Mouse (Mus musculus) hindbrain, embryonic 16.5 days (tissue): ENCODE results near the gene Dld. TPM values are rescaled to one million over a fixed set of nuclear protein-coding genes. Genes with fewer than 3 reads are reported as not detected.

ENCODE experiments used
- ATAC-seq: fragments of 200-750 bp; cut with Nextera tagmentation; 2 replicates; pipeline ENCODE4 v1.8.0; 2017; ENCODE audit warnings: moderate TSS enrichment, moderate library complexity
- H3K27ac ChIP-seq: fragments of 300-500 bp; sonication (generic); 2 replicates; pipeline ENCODE4 v1.5.1; 2014; ENCODE audit warnings: low read depth, mild to moderate bottlenecking, control low read depth, low read length, moderate library complexity
- H3K27me3 ChIP-seq: fragments of 300-500 bp; sonication (generic); replicated peaks from 2 replicates; pipeline ENCODE4 v1.6.1; 2014; ENCODE audit warnings: low read length; ENCODE audit not compliant: control insufficient read depth, insufficient read depth
- H3K36me3 ChIP-seq: fragments of 300-500 bp; sonication (generic); 2 replicates; pipeline ENCODE4 v1.6.1; 2014; ENCODE audit warnings: mild to moderate bottlenecking, low read length, moderate library complexity, mixed read lengths; ENCODE audit not compliant: control insufficient read depth, insufficient read depth
- H3K4me1 ChIP-seq: fragments of 300-500 bp; sonication (generic); 2 replicates; pipeline ENCODE4 v1.6.1; 2014; ENCODE audit warnings: low read depth, low read length; ENCODE audit not compliant: control insufficient read depth, insufficient read depth
- H3K4me2 ChIP-seq: fragments of 300-500 bp; sonication (generic); 2 replicates; pipeline ENCODE4 v1.6.1; 2014; ENCODE audit warnings: mild to moderate bottlenecking, low read length, control low read depth, moderate library complexity
- H3K4me3 ChIP-seq: fragments of 300-500 bp; sonication (generic); 2 replicates; pipeline ENCODE4 v1.5.1; 2014; ENCODE audit warnings: mild to moderate bottlenecking, low read length, control low read depth, moderate library complexity
- H3K9ac ChIP-seq: fragments of 300-500 bp; sonication (generic); 2 replicates; pipeline ENCODE4 v1.6.1; 2014; ENCODE audit warnings: low read depth, mild to moderate bottlenecking, control low read depth, low read length, moderate library complexity
- H3K9me3 ChIP-seq: fragments of 300-500 bp; sonication (generic); 2 replicates; pipeline ENCODE4 v1.6.1; 2014; ENCODE audit warnings: mild to moderate bottlenecking, low read length, moderate library complexity; ENCODE audit not compliant: control insufficient read depth
- WGBS: fragments of 180-500 bp; shearing (Covaris S2); extraction: QIAGEN DNeasy Blood & Tissue Kit; methylation state at CpG from one replicate; pipeline ENCODE4 v1.1.7; 2014; 5-methylcytosine and 5-hydroxymethylcytosine counted together
- polyA plus RNA-seq: library from polyadenylated mRNA; unstranded; fragments of >200 nt; fragmentation: Nextera tagmentation; extraction: Ambion mirVana; gene quantifications from 2 replicates; pipeline ENCODE4 v1.2.1, GENCODE M21; 2015

Gene Dld
- polyA plus RNA-seq, 1 experiment from 2014 or later, result 130 TPM

DNA sequence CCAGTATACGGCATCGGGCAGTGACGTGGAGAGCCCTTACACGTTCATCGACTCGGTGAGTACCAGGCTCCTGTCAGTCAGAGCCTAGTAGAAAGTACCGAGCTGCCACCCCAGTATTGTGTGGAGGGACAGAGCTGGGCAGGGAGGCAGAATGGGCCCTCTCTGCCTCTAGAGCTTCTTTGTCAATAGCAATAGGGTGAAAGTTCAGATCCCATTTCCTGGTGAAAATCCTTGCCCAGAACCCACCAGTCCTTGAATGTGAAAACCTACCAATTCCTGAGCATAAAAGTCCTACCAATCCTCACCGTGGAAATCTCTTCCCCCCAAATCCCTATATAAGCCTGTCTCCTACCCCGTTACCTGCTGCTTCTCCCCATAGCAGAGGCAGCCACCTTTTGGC is 51.0 kb downstream of the Dld start:
- Histone ChIP-seq H3K4me2 (no peak overlapping the region), H3K9me3 (no peaks in the 10 kb centered on the region), H3K4me3 (no peak overlapping the region), H3K4me1 (no peaks in the 10 kb centered on the region), H3K27me3 (no peaks in the 10 kb centered on the region), H3K27ac (no peak overlapping the region), H3K9ac (no peak overlapping the region), H3K36me3 (peaks cover 2% of the 10 kb centered on the region; the same call in 1 of the 2 replicates)
- 93% methylated on average over 9 of the region's 9 CpGs for WGBS
- no peak for ATAC-seq

DNA sequence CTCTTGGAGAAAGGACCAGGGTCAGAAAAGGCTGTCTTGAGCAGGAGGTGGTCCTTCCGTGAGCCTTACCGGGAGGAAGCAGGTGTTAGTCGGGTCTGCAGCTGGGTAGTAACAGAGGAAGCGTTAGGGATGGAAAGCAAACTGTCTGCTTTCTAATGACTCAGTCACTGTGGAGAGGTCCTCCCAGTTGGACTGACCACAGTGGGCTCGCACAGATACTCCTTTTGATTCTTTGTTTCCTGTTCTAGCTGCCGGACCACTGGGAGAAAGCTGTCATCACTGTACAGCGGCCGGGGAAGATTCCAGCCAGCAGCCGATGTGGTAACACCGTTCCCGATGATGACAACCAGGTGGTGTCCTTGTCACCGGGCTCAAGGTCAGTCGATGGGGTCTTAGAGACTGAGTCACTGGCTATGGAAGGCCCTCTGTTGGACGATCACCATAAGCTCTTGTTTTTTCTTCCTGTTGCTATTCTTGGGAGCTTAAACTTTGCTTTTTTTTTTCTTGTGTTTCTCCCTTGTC is 51.5 kb downstream of the Dld start:
- no peaks in the 10 kb centered on the region for H3K9me3 ChIP-seq
- no peak overlapping the region for H3K4me3 ChIP-seq
- H3K27ac ChIP-seq, result no peak overlapping the region
- peaks cover 2% of the 10 kb centered on the region; the same call in 1 of the 2 replicates for H3K36me3 ChIP-seq
- no peak overlapping the region for H3K4me2 ChIP-seq
- no peaks in the 10 kb centered on the region for H3K4me1 ChIP-seq
- no peaks in the 10 kb centered on the region for H3K27me3 ChIP-seq
- no peak for ATAC-seq
- no peak overlapping the region for H3K9ac ChIP-seq
- 89% methylated on average over 14 of the region's 14 CpGs for WGBS

DNA sequence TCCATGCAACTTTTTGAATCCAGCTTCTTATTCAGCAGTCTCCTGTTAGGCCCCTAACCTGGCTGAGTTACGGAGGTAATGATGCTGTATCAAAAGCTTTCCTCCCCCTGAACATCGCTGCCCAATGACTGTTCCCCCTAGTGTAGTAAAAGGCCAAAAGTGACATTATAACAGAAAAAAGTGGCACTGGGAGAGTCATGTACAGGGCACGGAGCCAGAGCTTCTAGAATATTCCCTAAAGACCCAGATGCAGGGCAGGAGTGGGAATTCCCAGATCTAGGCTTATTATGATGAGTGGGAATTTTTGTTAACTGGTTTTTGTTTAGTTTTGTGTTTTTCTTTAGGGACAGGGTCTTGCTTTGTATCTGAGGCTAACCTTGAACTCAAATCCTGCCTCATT is 52.1 kb downstream of the Dld start:
- no peak for ATAC-seq
- Histone ChIP-seq H3K27ac (no peak overlapping the region), H3K9ac (no peak overlapping the region), H3K4me2 (no peak overlapping the region), H3K36me3 (peaks cover 2% of the 10 kb centered on the region; the same call in 1 of the 2 replicates), H3K27me3 (no peaks in the 10 kb centered on the region), H3K9me3 (no peaks in the 10 kb centered on the region), H3K4me3 (no peak overlapping the region), H3K4me1 (no peaks in the 10 kb centered on the region)
- WGBS, result 91% methylated on average over 3 of the region's 3 CpGs

DNA sequence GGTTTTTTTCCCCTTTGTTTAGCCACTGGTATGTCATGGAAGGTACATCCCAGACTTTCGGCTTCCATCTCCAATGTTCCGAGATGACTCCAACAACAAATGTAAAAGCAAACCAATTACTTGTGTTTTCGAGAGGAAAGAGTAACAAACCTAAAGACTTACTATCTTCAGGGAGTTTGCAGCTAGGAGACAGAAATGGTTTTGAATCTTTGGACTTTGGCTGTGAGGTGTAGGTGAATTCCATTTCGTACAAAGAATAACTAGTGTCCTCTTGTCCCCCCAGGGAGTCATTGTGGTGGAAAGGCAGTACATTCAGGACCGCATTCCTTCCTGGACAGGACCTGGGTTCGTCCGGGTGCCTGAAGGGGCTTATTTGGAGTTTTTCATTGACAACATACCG is 52.7 kb downstream of the Dld start:
- no peaks in the 10 kb centered on the region for H3K4me1 ChIP-seq
- H3K36me3 ChIP-seq, result peaks cover 2% of the 10 kb centered on the region; the same call in 1 of the 2 replicates
- no peak overlapping the region for H3K4me2 ChIP-seq
- H3K9me3 ChIP-seq, result no peaks in the 10 kb centered on the region
- WGBS, result 91% methylated on average over 8 of the region's 8 CpGs
- no peak overlapping the region for H3K4me3 ChIP-seq
- no peaks in the 10 kb centered on the region for H3K27me3 ChIP-seq
- no peak overlapping the region for H3K9ac ChIP-seq
- ATAC-seq, result no peak
- no peak overlapping the region for H3K27ac ChIP-seq

DNA sequence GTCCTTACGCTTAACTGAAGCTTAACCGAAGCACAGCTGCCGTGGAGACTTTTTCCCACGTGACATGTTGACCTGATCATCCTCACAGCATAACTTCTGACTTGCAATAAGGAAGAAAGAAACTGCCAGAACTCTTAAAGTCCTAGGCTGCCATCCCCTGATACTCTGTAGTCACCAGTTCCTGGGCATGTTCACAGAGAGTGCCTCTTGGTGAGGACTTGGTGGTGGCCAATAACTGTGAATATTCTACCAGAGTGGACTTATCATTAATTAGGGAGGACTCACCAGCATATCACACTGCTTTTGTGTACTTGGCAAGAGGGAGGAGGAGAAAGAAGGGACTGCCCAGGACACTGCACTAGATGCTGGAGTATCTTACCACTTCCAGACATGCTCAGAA is 53.1 kb downstream of the Dld start:
- no peaks in the 10 kb centered on the region for H3K27me3 ChIP-seq
- H3K4me2 ChIP-seq, result no peak overlapping the region
- no peaks in the 10 kb centered on the region for H3K9me3 ChIP-seq
- H3K4me3 ChIP-seq, result no peak overlapping the region
- H3K9ac ChIP-seq, result no peak overlapping the region
- H3K4me1 ChIP-seq, result no peaks in the 10 kb centered on the region
- 95% methylated on average over 4 of the region's 4 CpGs for WGBS
- H3K27ac ChIP-seq, result no peak overlapping the region
- peaks cover 2% of the 10 kb centered on the region; the same call in 1 of the 2 replicates for H3K36me3 ChIP-seq
- no peak for ATAC-seq

DNA sequence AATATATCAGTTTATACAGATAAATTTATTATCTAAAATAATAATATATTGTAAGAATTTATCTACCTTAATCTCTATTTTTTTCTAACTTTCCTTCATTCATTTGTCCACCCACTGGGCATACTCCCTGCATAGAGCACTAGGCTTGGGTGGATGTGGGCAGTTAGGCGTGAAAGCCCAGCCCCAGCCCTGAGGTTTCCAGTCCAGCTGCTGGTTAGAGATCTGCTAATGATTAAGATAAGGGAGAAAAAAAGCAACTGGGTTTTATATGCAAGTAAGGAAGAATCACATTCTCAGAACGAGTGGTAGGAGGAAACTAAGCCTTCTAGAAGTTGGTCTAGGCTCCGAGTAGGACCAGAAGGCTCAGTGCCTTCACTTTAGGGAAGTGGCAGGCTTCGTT is 55.2 kb downstream of the Dld start:
- Histone ChIP-seq H3K4me3 (no peak overlapping the region), H3K27me3 (no peaks in the 10 kb centered on the region), H3K4me2 (no peak overlapping the region), H3K9me3 (no peaks in the 10 kb centered on the region), H3K36me3 (0 out of 2 replicates have a peak, but pooled peaks cover 2% of the 10 kb centered on the region), H3K9ac (no peak overlapping the region), H3K27ac (no peak overlapping the region), H3K4me1 (no peaks in the 10 kb centered on the region)
- ATAC-seq, result no peak
- 84% methylated on average over 4 of the region's 4 CpGs for WGBS

DNA sequence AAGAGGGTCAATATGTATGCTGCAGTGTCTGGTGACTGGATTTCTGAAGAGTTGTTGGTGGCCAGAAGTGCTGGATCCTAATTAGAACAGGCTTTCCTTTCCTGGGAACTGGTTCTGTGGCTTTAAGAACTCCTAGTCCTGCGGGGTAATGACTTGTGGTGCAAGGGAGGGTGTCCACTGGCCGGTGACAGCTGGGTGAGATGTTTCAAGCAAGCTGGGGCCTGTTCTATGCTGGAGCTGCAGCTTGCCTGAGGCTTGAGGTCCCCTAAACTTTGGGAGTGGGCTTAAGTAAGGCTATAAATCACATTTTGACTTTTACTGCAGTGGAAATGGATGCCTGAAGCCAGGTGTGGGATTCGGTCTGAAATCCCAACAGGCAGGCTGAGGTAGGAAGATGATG is 55.7 kb downstream of the Dld start:
- Histone ChIP-seq H3K9ac (no peak overlapping the region), H3K36me3 (0 out of 2 replicates have a peak, but pooled peaks cover 2% of the 10 kb centered on the region), H3K4me2 (no peak overlapping the region), H3K4me1 (no peaks in the 10 kb centered on the region), H3K4me3 (no peak overlapping the region), H3K9me3 (no peaks in the 10 kb centered on the region), H3K27ac (no peak overlapping the region), H3K27me3 (no peaks in the 10 kb centered on the region)
- WGBS, result 69% methylated on average over 3 of the region's 3 CpGs
- no peak for ATAC-seq

DNA sequence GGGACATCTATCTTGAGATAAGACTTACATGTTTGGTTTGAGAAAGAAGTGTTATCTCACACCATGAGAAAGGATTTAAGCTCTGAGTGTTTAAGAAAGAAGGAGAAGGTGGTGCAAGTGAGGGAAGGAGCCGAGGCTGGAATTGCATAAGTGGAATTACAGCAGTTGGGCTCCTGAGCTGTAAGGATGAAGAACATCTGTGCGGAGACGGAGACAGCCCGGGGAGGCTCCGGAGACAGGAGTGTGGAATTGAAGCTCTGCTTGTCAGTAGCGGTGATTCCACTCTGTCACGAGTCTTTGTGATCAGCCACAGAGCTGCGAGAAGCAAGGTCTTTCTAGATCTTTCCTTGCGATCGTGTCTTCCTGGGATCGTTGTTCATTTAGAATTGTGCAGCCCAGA is 56.3 kb downstream of the Dld start:
- Histone ChIP-seq H3K9me3 (no peaks in the 10 kb centered on the region), H3K27me3 (no peaks in the 10 kb centered on the region), H3K9ac (no peak overlapping the region), H3K36me3 (no peaks in the 10 kb centered on the region), H3K4me2 (no peak overlapping the region), H3K27ac (no peak overlapping the region), H3K4me3 (no peak overlapping the region), H3K4me1 (no peaks in the 10 kb centered on the region)
- ATAC-seq, result no peak
- WGBS, result 79% methylated on average over 11 of the region's 11 CpGs

DNA sequence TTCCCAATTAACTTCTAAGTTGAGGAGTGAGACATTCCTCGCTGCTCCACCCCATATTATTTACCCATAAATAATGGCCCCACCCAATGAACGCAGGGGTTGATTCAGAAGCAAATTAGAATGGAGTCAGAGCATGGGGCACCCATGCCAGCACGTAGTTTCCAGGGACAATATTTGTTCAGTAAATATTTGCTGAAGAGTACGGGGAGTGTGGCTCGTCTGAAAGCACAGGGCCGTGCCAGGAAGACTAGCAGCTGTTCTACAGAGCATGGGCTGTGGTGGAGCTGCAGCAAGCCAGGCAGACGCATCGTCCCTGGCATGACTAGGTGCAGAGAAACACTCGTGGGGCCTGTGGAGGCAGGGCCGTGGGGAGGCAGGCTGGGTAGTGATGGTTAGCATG is 56.7 kb downstream of the Dld start:
- Histone ChIP-seq H3K4me2 (no peak overlapping the region), H3K27me3 (no peaks in the 10 kb centered on the region), H3K9ac (no peak overlapping the region), H3K9me3 (no peaks in the 10 kb centered on the region), H3K27ac (no peak overlapping the region), H3K4me1 (no peaks in the 10 kb centered on the region), H3K4me3 (no peak overlapping the region), H3K36me3 (no peaks in the 10 kb centered on the region)
- no peak for ATAC-seq
- WGBS, result 60% methylated on average over 10 of the region's 10 CpGs
